Mouse (Mus musculus): ENCODE measurements around the gene Eef1a2.
"Not testable (repeated sequence)": the region's sequence is repeated elsewhere in the genome, so short reads cannot be mapped to it uniquely, and the experiment has no call there.

Eef1a2 gene

GRCm38 (mm10) chr2:181156248-181157121 is at the start of gene Eef1a2:
Gene Eef1a2, minus strand, starts transcription at chr2:181157014.
- no peak for DNase-seq (ENCODE audit: low read depth, low spot score)

GRCm38 (mm10) chr2:181206118-181206517 is 49.3 kb upstream of the Eef1a2 start:
- peak; percentile 10 for DNase-seq (ENCODE audit: low read depth, low spot score)

- DNase-seq (ENCODE audit: low read depth, low spot score), result no peak
These were observed 48.9 kb upstream of the Eef1a2 start for GRCm38 (mm10) chr2:181205678-181206077.

- DNase-seq (ENCODE audit: low read depth, low spot score), result no peak
These were observed 46.1 kb upstream of the Eef1a2 start for GRCm38 (mm10) chr2:181202886-181203285.

- DNase-seq (ENCODE audit: low read depth, low spot score), result no peak
These were observed 45.6 kb upstream of the Eef1a2 start, which contains the start of gene Ptk6 for GRCm38 (mm10) chr2:181202422-181202821. Gene Ptk6, minus strand, starts transcription at chr2:181202789.

GRCm38 (mm10) chr2:181201606-181202005 is 44.8 kb upstream of the Eef1a2 start:
- no peak for DNase-seq (ENCODE audit: low read depth, low spot score)

GRCm38 (mm10) chr2:181196628-181197300 is 40.0 kb upstream of the Eef1a2 start:
- no peak for DNase-seq (ENCODE audit: low read depth, low spot score)

GRCm38 (mm10) chr2:181193044-181193443 is 36.2 kb upstream of the Eef1a2 start:
- no peak for DNase-seq (ENCODE audit: low read depth, low spot score)

GRCm38 (mm10) chr2:181191936-181192335 is 35.1 kb upstream of the Eef1a2 start:
- DNase-seq (ENCODE audit: low read depth, low spot score), result no peak

GRCm38 (mm10) chr2:181191385-181191784 is 34.6 kb upstream of the Eef1a2 start:
- DNase-seq (ENCODE audit: low read depth, low spot score), result not testable (repeated sequence)

- peak; percentile 25 for DNase-seq (ENCODE audit: low read depth, low spot score)
These were observed 32.5 kb upstream of the Eef1a2 start for GRCm38 (mm10) chr2:181189321-181189720.

- DNase-seq (ENCODE audit: low read depth, low spot score), result peak; percentile 37
These were observed 31.9 kb upstream of the Eef1a2 start for GRCm38 (mm10) chr2:181188681-181189080.

GRCm38 (mm10) chr2:181187121-181188000 is 30.5 kb upstream of the Eef1a2 start, which contains the start of gene Ppdpf:
Gene Ppdpf, plus strand, starts transcription at chr2:181187247.
- peak; percentile 96 for DNase-seq (ENCODE audit: low read depth, low spot score)

GRCm38 (mm10) chr2:181186635-181187034 is 29.8 kb upstream of the Eef1a2 start:
- DNase-seq (ENCODE audit: low read depth, low spot score), result peak; percentile 96

- no peak for DNase-seq (ENCODE audit: low read depth, low spot score)
These were observed 24.1 kb upstream of the Eef1a2 start for GRCm38 (mm10) chr2:181180898-181181297.

GRCm38 (mm10) chr2:181178471-181178870 is 21.7 kb upstream of the Eef1a2 start:
- DNase-seq (ENCODE audit: low read depth, low spot score), result no peak

GRCm38 (mm10) chr2:181178015-181178414 is 21.2 kb upstream of the Eef1a2 start:
- DNase-seq (ENCODE audit: low read depth, low spot score), result no peak

- no peak for DNase-seq (ENCODE audit: low read depth, low spot score)
These were observed 17.8 kb upstream of the Eef1a2 start for GRCm38 (mm10) chr2:181174646-181175045.

- no peak for DNase-seq (ENCODE audit: low read depth, low spot score)
These were observed 9.7 kb upstream of the Eef1a2 start for GRCm38 (mm10) chr2:181166469-181166868.

- no peak for DNase-seq (ENCODE audit: low read depth, low spot score)
These were observed 4.0 kb upstream of the Eef1a2 start for GRCm38 (mm10) chr2:181160821-181161220.

GRCm38 (mm10) chr2:181159771-181160170 is 3.0 kb upstream of the Eef1a2 start:
- peak; percentile 12 for DNase-seq (ENCODE audit: low read depth, low spot score)

GRCm38 (mm10) chr2:181159091-181159514 is 2.3 kb upstream of the Eef1a2 start:
- DNase-seq (ENCODE audit: low read depth, low spot score), result no peak
